Mouse (Mus musculus) heart, adult 2 months (tissue): ENCODE data around the gene Spesp1. TPM values are rescaled to one million over a fixed set of nuclear protein-coding genes. Genes with fewer than 3 reads are reported as not detected.

Source experiments
- DNase-seq, 2 experiments: peaks; one replicate each; pipeline ENCODE4 v3.0.0; 2021
- H3K27ac ChIP-seq: fragments of 200-600 bp; 2 replicates; pipeline ENCODE4 v1.8.1; 2022
- H3K27me3 ChIP-seq: fragments of 200-500 bp; 2 replicates; pipeline ENCODE4 v1.6.1; 2012; ENCODE audit warnings: mild to moderate bottlenecking, low read length, inconsistent platforms, mixed read lengths; ENCODE audit not compliant: control insufficient read depth, insufficient read depth
- H3K36me3 ChIP-seq: fragments of 200-500 bp; 2 replicates; pipeline ENCODE4 v1.6.1; 2012; ENCODE audit warnings: low read length, inconsistent platforms; ENCODE audit not compliant: control insufficient read depth, insufficient read depth
- H3K4me1 ChIP-seq: fragments of 200-500 bp; 2 replicates; pipeline ENCODE4 v1.6.1; 2011; ENCODE audit warnings: low read length; ENCODE audit not compliant: control insufficient read depth, insufficient read depth
- H3K4me3 ChIP-seq: fragments of 200-600 bp; 2 replicates; pipeline ENCODE4 v1.8.1; 2022
- H3K79me2 ChIP-seq: fragments of 200-500 bp; replicated peaks from 2 replicates; pipeline ENCODE4 v1.6.1; 2012; ENCODE audit warnings: mild to moderate bottlenecking, inconsistent platforms, low read length, moderate library complexity, mixed read lengths; ENCODE audit not compliant: control insufficient read depth, insufficient read depth
- H3K9ac ChIP-seq: fragments of 200-500 bp; 2 replicates; pipeline ENCODE4 v1.6.1; 2012; ENCODE audit warnings: low read depth, mild to moderate bottlenecking, control low read depth, inconsistent platforms, low read length, mixed read lengths
- CTCF ChIP-seq: fragments of 200-600 bp; IDR thresholded peaks from 2 replicates; pipeline ENCODE4 v1.8.1; 2022; ENCODE audit warnings: antibody characterized with exemption, mild to moderate bottlenecking, moderate library complexity
- EP300 ChIP-seq: fragments of 200-500 bp; IDR thresholded peaks from 2 replicates; pipeline ENCODE4 v1.6.1; 2011; ENCODE audit warnings: low read depth, low read length, control low read depth; ENCODE audit not compliant: insufficient read depth
- POLR2A ChIP-seq: fragments of 200-500 bp; IDR thresholded peaks from 2 replicates; pipeline ENCODE4 v1.6.1; 2011; ENCODE audit warnings: mild to moderate bottlenecking, low read depth, low read length, control low read depth; ENCODE audit not compliant: insufficient read depth
- WGBS: fragments of 180-500 bp; shearing (Covaris S2); methylation state at CpG from one replicate; pipeline ENCODE4 v1.1.7; 2018; 5-methylcytosine and 5-hydroxymethylcytosine counted together
- intact Hi-C: fragments of 180-260 bp; cut with DNase I; formaldehyde crosslinking; loops from one replicate; pipeline ENCODE4 v1.15.1; 2025
- polyA plus RNA-seq: library from polyadenylated mRNA; depleted of rRNA; stranded (reverse); fragments of >200 nt; gene quantifications from 2 replicates; pipeline ENCODE4 v1.2.3, GENCODE M21; 2012
- total RNA-seq, 2 experiments: library from RNA; stranded (reverse); gene quantifications; 2 replicates each; pipeline ENCODE4 v1.2.3; 2021

The Spesp1 gene
- total and polyA plus RNA-seq, 3 experiments, result 0.06 TPM; not detected in 2

- peaks cover 2% of the 10 kb centered on the region; the same call in 1 of the 2 replicates for H3K4me1 ChIP-seq
- no peak overlapping the region for H3K4me3 ChIP-seq
- H3K36me3 ChIP-seq, result no peaks in the 10 kb centered on the region
- WGBS, result 25% methylated on average over 7 of the region's 7 CpGs
- no peaks in the 10 kb centered on the region for H3K27me3 ChIP-seq
- H3K79me2 ChIP-seq, result no peaks in the 10 kb centered on the region
- no peak overlapping the region for H3K27ac ChIP-seq
- no peak overlapping the region for H3K9ac ChIP-seq
- no peak for DNase-seq
- intact Hi-C loops, result no loop called here
- no peak for TF ChIP-seq POLR2A
- TF ChIP-seq EP300, result no peak
- no peak for TF ChIP-seq CTCF
These were observed 11.1 kb downstream of the Spesp1 start for GRCm38 (mm10) chr9:62270775-62271399.

GRCm38 (mm10) chr9:62269161-62269560 lies 12.8 kb downstream of the Spesp1 start:
- intact Hi-C loops, result no loop called here
- DNase-seq, result no peak
- Histone ChIP-seq H3K4me1 (peaks cover 2% of the 10 kb centered on the region), H3K27me3 (no peaks in the 10 kb centered on the region), H3K4me3 (no peak overlapping the region), H3K9ac (no peak overlapping the region), H3K79me2 (no peaks in the 10 kb centered on the region), H3K36me3 (no peaks in the 10 kb centered on the region), H3K27ac (no peak overlapping the region)
- TF ChIP-seq EP300, result no peak
- WGBS, result 75% methylated on average over 1 of the region's 1 CpGs

GRCm38 (mm10) chr9:62265278-62265677 lies 16.7 kb downstream of the Spesp1 start:
- Histone ChIP-seq H3K9ac (no peak overlapping the region), H3K79me2 (no peaks in the 10 kb centered on the region), H3K27ac (no peak overlapping the region), H3K36me3 (no peaks in the 10 kb centered on the region), H3K4me3 (no peak overlapping the region), H3K4me1 (no peaks in the 10 kb centered on the region; the same call in 1 of the 2 replicates), H3K27me3 (no peaks in the 10 kb centered on the region)
- no peak for DNase-seq
- TF ChIP-seq POLR2A (no peak), CTCF (no peak), EP300 (no peak)
- intact Hi-C loops, result no loop called here
- 60% methylated on average over 10 of the region's 10 CpGs for WGBS

GRCm38 (mm10) chr9:62263652-62264051 lies 18.4 kb downstream of the Spesp1 start:
- WGBS, result 53% methylated on average over 5 of the region's 5 CpGs
- Histone ChIP-seq H3K9ac (no peak overlapping the region), H3K27ac (no peak overlapping the region; the same call in 1 of the 2 replicates), H3K36me3 (no peaks in the 10 kb centered on the region), H3K4me1 (no peaks in the 10 kb centered on the region; the same call in 1 of the 2 replicates), H3K4me3 (no peak overlapping the region), H3K27me3 (no peaks in the 10 kb centered on the region), H3K79me2 (no peaks in the 10 kb centered on the region)
- DNase-seq, result no peak
- intact Hi-C loops, result no loop called here
- no peak for TF ChIP-seq EP300
- no peak for TF ChIP-seq POLR2A
- TF ChIP-seq CTCF, result no peak

- Histone ChIP-seq H3K4me1 (no peaks in the 10 kb centered on the region; the same call in 1 of the 2 replicates), H3K9ac (no peak overlapping the region), H3K27me3 (no peaks in the 10 kb centered on the region), H3K27ac (no peak overlapping the region), H3K4me3 (no peak overlapping the region), H3K79me2 (no peaks in the 10 kb centered on the region), H3K36me3 (no peaks in the 10 kb centered on the region)
- TF ChIP-seq EP300 (no peak), CTCF (no peak), POLR2A (no peak)
- intact Hi-C loops, result no loop called here
- no peak for DNase-seq
- 88% methylated on average over 3 of the region's 3 CpGs for WGBS
These were observed 20.6 kb downstream of the Spesp1 start for GRCm38 (mm10) chr9:62261406-62261805.

GRCm38 (mm10) chr9:62261006-62261405 lies 21.0 kb downstream of the Spesp1 start:
- no peak for TF ChIP-seq CTCF
- TF ChIP-seq EP300, result no peak
- TF ChIP-seq POLR2A, result no peak
- intact Hi-C loops, result no loop called here
- Histone ChIP-seq H3K36me3 (no peaks in the 10 kb centered on the region), H3K27ac (no peak overlapping the region), H3K79me2 (no peaks in the 10 kb centered on the region), H3K27me3 (no peaks in the 10 kb centered on the region), H3K4me1 (no peaks in the 10 kb centered on the region; the same call in 1 of the 2 replicates), H3K9ac (no peak overlapping the region), H3K4me3 (no peak overlapping the region)
- WGBS, result 83% methylated on average over 5 of the region's 5 CpGs
- DNase-seq, result no peak
